ENCODE assay signal across 20 mouse cellular contexts in the genomic region with DNA sequence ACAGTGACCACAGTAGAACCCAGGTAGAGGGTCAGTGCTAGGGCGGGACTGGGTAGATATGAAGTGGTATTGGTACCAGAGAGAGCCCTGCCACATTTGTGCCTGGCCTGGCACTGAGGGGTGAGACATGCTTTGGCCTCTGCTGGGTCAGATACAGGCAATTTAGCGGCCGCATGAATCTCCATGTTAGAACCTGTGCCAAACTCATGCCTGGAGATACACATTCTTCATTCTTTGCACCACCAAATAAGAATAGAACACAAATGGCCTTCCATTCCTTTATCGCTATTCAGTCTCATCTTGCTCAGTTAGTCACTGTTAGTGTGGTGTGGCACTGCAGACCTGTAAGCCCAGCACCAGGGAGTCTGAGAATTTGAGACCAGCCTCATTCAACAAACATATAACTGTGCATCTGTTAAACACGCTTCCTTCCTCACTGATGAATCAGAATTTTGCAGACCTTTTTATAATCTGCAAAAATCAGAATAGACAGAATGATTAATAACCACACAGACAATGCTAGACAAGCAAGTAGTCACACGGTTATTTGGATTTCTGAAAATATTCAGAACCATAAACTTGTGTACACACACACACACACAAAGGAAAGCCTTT.
DNase-seq lines count a peak whose midpoint lies in the region; TF ChIP-seq lines count a peak whose summit lies in the region.
"Had no signal": no experiment of that assay in that cellular context is flagged by ENCODE, and none has a peak within 500 bp of the region (broad histone marks: within the 10 kb centered on the region; RNA-seq: fewer than 3 reads in every experiment).

No protein-coding gene starts in this region.

- H3K4me3 ChIP-seq in embryonic fibroblast, embryonic 13.5 days (ENCODE audit: insufficient read depth, low read length) = no peak overlapping the region
- H3K4me3 ChIP-seq: embryonic facial prominence, embryonic 12.5 days; embryonic facial prominence, embryonic 15.5 days; erythroblast, embryonic 14.5 days; forebrain, embryonic 10.5 days; forebrain, embryonic 13.5 days; hindbrain, embryonic 12.5 days; hindbrain, embryonic 15.5 days had no signal

- TF ChIP-seq CTCF in embryonic fibroblast, embryonic 13.5 days (IDR thresholded peaks at IDR 0.05; ENCODE audit: borderline replicate concordance, insufficient read depth, low read length) = no peak

- 0 out of 2 replicates have a peak overlapping the region, but pooled peaks have one; percentile 4 for H3K27ac ChIP-seq in embryonic fibroblast, embryonic 13.5 days (ENCODE audit: insufficient read depth, low read length)
- H3K27ac ChIP-seq: embryonic facial prominence, embryonic 12.5 days; embryonic facial prominence, embryonic 15.5 days; forebrain, embryonic 10.5 days; forebrain, embryonic 13.5 days; hindbrain, embryonic 12.5 days; hindbrain, embryonic 15.5 days had no signal

- TF ChIP-seq POLR2A in embryonic fibroblast, embryonic 13.5 days (IDR thresholded peaks at IDR 0.05; ENCODE audit: low read depth, low read length) = no peak

- peak; percentile 58 for DNase-seq in heart, adult 11 months
- no peak for DNase-seq in heart, adult 18-20 months
- DNase-seq in 416B (ENCODE audit: low read depth) = peak; percentile 77
- no peak for DNase-seq in right cerebral cortex, adult 2 months (ENCODE audit: low spot score in 2 of 2)
- DNase-seq in embryo, embryonic 11 days = no peak
- DNase-seq: adrenal gland, adult 2 months; adrenal gland, postnatal 36 days; cerebellum, adult 18-20 months; cerebellum, adult 9-10 months; cerebellum, postnatal 14 days; gastrocnemius, postnatal 25 days; kidney, adult 2 months had no signal

- 0 out of 2 replicates have a peak, but pooled peaks cover 2% of the 10 kb centered on the region for H3K4me1 ChIP-seq in embryonic fibroblast, embryonic 13.5 days (ENCODE audit: control insufficient read depth, insufficient read depth, low read length)
- H3K4me1 ChIP-seq: embryonic facial prominence, embryonic 12.5 days; embryonic facial prominence, embryonic 15.5 days; forebrain, embryonic 10.5 days; forebrain, embryonic 13.5 days; hindbrain, embryonic 12.5 days; hindbrain, embryonic 15.5 days had no signal

Comparison
In these comparisons a context has a peak if more than half of its experiments do, and no peak if none do; other contexts are left out.
1. DNase-seq: peak in heart, adult 11 months (single experiment) and 416B (single experiment); none in heart, adult 18-20 months (0 of 2), right cerebral cortex, adult 2 months (0 of 2) and embryo, embryonic 11 days (single experiment).